Mouse (Mus musculus) embryo, embryonic 10.5 days (tissue): ENCODE results near the gene Lin7c.

ENCODE experiments used
- DNase-seq: peaks from one replicate; pipeline ENCODE4 v3.0.0-alpha.2; 2015; ENCODE audit warnings: low spot score

Gene Lin7c

GRCm38 (mm10) chr2:109917496-109918413 lies 27.1 kb downstream of the Lin7c start, which contains the start of gene Lgr4:
Gene Lgr4 (plus strand): TSS chr2:109917647.
- DNase-seq, result peak; percentile 98

GRCm38 (mm10) chr2:109918592-109919262 lies 28.1 kb downstream of the Lin7c start:
- peak; percentile 59 for DNase-seq

GRCm38 (mm10) chr2:109920471-109920870 lies 29.8 kb downstream of the Lin7c start:
- no peak for DNase-seq

- DNase-seq, result no peak
Measured at GRCm38 (mm10) chr2:109921298-109922035, 30.8 kb downstream of the Lin7c start.

GRCm38 (mm10) chr2:109922306-109922705 lies 31.7 kb downstream of the Lin7c start:
- DNase-seq, result no peak

- DNase-seq, result no peak
Measured at GRCm38 (mm10) chr2:109923031-109923430, 32.4 kb downstream of the Lin7c start.

GRCm38 (mm10) chr2:109923945-109924344 lies 33.3 kb downstream of the Lin7c start:
- DNase-seq, result no peak

GRCm38 (mm10) chr2:109926984-109927383 lies 36.3 kb downstream of the Lin7c start:
- no peak for DNase-seq

- DNase-seq, result no peak
Measured at GRCm38 (mm10) chr2:109927446-109927845, 36.8 kb downstream of the Lin7c start.

- DNase-seq, result no peak
Measured at GRCm38 (mm10) chr2:109927876-109928275, 37.2 kb downstream of the Lin7c start.

- DNase-seq, result no peak
Measured at GRCm38 (mm10) chr2:109928791-109929190, 38.1 kb downstream of the Lin7c start.

GRCm38 (mm10) chr2:109929256-109929655 lies 38.6 kb downstream of the Lin7c start:
- DNase-seq, result no peak

GRCm38 (mm10) chr2:109930366-109930765 lies 39.7 kb downstream of the Lin7c start:
- no peak for DNase-seq

GRCm38 (mm10) chr2:109930771-109931170 lies 40.1 kb downstream of the Lin7c start:
- no peak for DNase-seq

- DNase-seq, result no peak
Measured at GRCm38 (mm10) chr2:109931978-109932780, 41.5 kb downstream of the Lin7c start.

- DNase-seq, result no peak
Measured at GRCm38 (mm10) chr2:109933151-109933550, 42.5 kb downstream of the Lin7c start.

- DNase-seq, result no peak
Measured at GRCm38 (mm10) chr2:109934086-109934485, 43.4 kb downstream of the Lin7c start.

GRCm38 (mm10) chr2:109935194-109935593 lies 44.5 kb downstream of the Lin7c start:
- no peak for DNase-seq

- no peak for DNase-seq
Measured at GRCm38 (mm10) chr2:109935754-109936409, 45.2 kb downstream of the Lin7c start.

GRCm38 (mm10) chr2:109936410-109936755 lies 45.7 kb downstream of the Lin7c start:
- DNase-seq, result no peak

- peak; percentile 78 for DNase-seq
Measured at GRCm38 (mm10) chr2:109941973-109942444, 51.4 kb downstream of the Lin7c start.
